Mouse (Mus musculus): ENCODE results near the gene Insr.

DNA sequence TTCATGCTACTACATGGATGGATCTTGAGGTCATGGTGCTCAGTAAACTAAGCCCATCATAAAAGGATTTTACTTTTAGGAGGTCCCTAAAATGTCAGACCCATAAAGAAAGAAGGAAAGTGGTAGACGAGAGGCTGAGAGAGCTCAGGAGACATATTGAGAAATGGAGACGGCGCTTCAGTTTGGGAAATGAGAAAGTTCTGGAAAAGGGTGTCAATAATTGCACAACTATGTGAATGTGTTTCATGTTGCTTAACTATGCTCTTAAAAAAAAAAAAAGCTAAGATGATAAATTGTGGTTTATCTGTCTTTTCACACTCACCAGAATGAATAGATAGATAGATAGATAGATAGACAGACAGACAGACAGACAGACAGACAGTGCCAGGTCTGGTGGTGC lies 38.7 kb downstream of the Insr start:
- TF ChIP-seq CTCF (IDR thresholded peaks at IDR 0.05; ENCODE audit: low read depth) = no peak
- TF ChIP-seq EP300 (optimal IDR thresholded peaks at IDR 0.05) = no peak
